Mouse (Mus musculus) bone marrow macrophage, adult 2 months (primary cell): ENCODE measurements around the gene Gzmk.

ENCODE experiments used
- CTCF ChIP-seq: IDR thresholded peaks from 2 replicates; pipeline ENCODE4 v1.5.1; 2012; ENCODE audit warnings: low read depth, mild to moderate bottlenecking, low read length, moderate library complexity
- POLR2A ChIP-seq: IDR thresholded peaks from 2 replicates; pipeline ENCODE4 v1.6.1; 2012; ENCODE audit warnings: mild to moderate bottlenecking, low read depth, low read length, borderline replicate concordance

DNA sequence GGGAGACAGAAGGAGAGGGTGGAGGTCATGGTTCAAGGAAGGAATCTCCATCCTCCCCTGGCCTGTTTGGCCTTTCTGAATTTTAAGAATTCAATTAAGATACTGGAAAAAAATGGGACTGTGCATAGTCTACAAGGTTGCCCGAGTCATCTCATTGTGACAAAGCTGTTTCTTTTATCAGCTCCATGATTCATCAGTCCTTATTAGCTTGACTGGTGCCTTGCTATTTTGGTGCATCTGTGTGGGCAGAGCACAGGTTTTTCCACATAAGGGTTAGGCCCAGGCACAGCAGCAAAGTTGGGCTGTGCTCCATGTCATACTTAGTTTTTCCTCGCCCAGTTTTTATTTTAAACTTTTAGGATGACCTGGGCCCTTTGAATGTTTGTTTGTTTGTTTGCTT lies 31.1 kb upstream of the Gzmk start:
- no peak for TF ChIP-seq CTCF
- TF ChIP-seq POLR2A = no peak
